Mouse (Mus musculus) mesoderm, embryonic 11.5 days (tissue): ENCODE measurements around the gene Ptpn3.

Experiments
- DNase-seq: peaks from one replicate; pipeline ENCODE4 v3.0.0-alpha.2; 2012; ENCODE audit warnings: low read depth, low spot score

Ptpn3 gene

DNA sequence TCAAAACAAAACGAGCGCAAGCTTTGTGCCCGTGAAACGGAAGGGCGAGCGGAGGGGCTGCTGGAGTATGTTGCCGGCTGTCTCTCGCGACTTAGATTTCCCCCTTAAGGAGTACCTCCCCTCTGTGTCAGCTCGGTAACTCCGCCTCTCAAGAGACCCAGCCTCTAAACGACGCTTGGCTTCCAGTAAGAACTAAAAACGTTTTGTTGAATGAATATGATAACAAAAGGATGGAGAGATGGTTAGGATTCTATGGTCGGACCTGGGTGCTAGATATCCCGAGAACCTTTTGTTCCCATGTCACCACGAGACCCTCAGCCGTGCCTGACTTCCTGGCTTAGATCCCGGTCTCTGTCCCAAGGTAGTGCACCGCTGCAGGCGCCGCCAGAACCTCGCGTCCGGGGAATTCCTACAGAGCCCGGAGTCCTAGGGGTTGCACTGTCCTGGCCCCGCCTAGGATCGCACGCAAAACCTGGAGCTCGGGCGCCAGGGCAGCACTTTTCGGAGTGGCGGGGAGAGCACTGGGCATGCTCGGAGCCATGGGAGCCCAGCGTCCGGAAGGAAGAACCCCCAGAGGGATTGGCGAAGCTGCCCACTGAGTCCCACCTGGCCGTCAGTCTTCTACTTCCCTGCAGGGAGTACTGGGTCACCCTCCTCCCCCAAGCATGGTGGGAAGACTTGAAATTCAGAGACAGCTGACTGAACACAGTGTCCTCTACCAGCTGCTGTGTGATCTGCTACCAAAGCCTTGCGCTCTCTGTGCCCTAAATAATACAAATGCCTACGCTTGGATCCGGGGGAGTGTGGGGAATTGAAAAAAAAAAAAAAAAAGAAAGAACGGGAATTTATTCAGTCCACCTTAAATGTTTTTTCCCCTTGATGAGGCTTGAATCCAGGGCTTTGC, at the start of gene Ptpn3:
TSS of gene Ptpn3 (minus strand) at position 428 of the 904 bp plus-strand sequence.
- DNase-seq = peak; percentile 88

DNA sequence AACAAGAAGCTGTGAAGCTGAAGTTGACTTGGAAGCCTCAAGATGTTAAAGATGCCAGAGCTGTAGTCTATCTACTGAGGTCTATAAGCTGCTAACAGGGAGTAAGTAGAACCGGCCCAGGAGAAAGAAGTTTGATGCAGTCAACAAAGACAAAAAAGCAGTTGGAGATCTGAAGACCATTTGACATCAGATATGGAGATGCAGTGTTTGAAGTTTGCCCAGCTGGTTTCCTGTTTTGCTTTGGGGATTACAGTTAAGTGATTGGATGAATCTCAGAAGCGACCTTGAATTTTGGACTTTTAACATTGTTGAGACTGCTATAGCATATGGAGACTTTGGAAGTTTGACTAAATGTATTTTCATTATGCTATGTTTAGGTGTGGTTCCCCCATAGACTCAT, 48.9 kb upstream of the Ptpn3 start:
- no peak for DNase-seq

GRCm38 (mm10) chr4:57343996-57344395, 42.4 kb upstream of the Ptpn3 start:
- no peak for DNase-seq

DNA sequence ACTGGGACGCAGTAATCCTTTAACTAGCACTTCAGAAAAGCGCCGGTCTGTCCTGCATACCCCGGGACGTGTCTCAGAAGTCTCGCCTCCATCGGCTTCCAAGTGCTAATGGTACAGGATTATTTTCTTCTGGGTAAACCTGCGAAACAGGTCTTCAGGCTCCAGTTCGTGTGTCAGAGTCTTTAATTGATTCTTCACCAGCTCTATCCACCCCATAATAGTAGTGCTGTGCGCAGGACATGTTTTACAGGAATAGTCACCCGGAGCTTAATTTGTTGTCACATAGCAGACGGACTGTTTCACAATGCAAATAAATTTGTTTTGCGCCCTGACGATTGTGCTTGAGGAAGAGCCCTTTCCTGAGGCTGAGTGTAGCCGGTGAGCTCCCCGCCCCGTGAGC, 37.3 kb upstream of the Ptpn3 start:
- DNase-seq = no peak

GRCm38 (mm10) chr4:57338061-57338460, 36.4 kb upstream of the Ptpn3 start:
- DNase-seq = peak; percentile 19

DNA sequence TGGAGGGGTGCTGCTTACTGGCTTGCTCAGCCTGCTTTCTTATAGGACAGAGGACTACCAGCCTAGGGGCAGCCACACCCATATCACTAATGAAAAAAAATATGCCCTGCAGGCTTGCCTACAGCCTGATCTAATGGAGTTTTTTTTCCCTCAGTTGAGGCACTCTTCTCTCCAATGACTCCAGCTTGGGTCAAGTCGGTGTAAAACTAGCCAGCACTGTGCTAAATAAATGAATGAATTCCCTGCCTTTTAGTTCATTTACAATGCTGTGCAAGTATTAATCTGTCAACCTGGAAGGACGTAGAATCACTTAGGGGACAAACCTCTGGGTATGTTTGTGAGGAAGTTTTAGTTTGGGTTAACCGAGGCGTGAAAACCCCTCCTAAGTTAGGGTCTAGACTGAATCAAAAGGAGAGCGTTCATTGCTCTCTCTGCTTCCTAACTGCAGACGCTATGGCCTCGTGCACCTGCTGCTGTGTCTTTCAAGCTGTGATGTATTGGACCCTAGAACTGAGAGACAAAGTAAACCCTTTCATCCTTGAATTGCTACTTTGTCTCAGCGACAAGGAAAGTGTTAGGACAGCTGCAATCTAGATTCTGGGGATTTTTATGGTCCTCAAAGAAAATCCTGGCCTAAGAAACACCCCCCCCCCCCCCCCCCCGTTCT, 33.5 kb upstream of the Ptpn3 start:
- peak; percentile 23 for DNase-seq

DNA sequence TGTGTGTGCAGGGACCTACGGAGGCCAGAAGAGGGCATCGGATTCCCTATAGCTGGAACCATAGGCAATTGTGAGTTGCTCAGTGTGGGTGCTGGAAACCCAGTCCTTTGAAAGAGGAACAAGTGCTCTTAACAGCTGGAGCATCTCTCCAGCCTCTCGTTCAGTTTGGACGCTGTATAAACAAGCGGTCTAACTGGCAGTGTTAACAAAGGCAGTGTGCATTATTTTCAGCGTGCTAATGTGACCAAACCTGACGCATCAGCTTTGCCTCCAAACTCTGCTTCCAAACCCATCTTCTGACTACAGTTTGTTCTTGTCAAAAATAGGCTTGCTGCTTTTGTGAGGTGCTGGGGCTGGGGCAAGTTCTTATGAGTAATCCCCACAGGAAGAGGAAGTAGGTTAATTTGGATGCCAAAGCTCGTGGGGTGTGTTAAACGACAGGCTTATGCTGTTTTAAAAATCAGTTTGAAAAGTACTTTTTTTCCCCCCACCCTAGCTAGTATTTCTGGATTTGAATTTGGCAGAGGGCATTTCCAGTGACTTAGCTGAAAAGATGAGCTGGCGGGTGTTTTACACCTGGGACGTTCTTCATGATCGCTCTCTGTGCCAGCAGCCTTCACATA, 32.4 kb upstream of the Ptpn3 start:
- DNase-seq = no peak

- no peak for DNase-seq
These were observed 30.9 kb upstream of the Ptpn3 start for GRCm38 (mm10) chr4:57332511-57332910.

GRCm38 (mm10) chr4:57320606-57321327, 19.1 kb upstream of the Ptpn3 start:
- peak; percentile 45 for DNase-seq

DNA sequence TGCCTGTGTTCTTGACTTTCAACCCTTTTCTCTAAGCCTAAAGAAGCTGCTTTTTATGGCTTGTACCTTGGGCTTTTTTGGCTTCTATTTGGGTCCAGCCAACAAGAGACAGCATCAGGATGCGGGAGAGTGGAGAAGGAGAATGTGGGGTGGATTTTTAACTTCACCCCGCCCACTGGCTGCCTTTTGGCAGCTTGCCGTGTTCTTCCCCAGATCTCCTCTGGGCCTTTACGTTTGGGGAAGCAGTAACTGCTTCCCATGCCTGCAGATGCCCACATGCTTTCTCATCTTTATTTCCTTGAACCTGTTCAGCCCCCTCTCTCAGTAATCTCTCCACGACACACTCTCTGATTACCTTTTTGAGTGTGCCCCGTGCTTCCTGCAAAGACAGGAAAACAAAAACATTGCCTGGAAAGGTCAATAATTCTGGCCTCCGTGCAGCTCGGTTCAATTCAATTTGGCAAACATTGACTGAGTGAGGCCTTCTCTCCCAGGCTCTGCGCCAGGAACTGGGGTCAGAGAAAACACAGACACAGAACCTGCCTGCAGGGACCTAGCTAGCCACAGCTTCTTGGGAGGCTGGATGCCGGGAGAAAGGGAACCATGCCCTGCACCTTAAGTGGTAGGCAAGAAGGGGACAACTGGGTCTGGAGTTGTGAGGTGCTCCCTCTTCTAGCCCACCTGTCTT, 17.0 kb upstream of the Ptpn3 start:
- no peak for DNase-seq

DNA sequence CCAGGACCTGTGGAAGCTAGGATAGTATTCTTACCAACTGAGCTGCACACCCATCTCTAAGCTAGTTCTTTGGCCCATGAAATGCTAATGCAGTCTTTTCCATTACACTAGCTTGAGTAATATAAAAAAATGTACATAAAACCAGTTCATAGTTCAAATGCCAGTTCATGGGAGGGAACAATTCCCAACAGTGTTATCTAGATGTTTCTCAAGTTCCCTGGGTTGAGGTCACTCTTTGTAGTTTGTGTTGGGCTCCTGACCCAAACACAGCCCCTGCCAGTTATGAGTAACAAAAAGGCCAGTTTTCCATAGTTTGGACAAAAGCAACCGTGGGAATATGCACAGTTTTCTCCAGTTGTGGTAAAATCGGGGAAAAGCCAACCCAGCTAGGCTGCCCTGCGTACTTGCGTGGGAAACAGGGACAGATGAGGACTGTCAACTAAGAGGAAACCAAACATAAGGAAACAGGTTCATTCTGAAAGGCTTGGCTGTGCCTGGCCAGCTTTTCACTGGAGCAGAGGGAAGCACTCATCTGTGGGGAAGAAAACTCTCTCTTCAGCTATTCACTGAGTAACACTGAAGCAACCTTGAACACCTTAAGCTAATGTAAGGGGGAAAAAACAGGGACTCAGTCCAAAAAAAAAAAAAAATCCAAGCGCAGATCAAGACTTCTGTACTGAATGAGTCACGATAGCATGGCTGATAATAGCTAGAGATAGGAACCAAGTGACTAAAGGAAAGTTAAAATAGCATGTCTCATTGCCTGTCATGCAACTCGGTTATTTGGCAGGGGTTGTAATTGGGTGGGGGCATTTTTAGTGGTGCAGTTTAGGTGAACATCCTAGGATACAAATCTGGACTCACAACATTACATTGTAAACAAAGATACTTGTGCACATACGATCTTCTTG, 10.9 kb upstream of the Ptpn3 start:
- DNase-seq = no peak

DNA sequence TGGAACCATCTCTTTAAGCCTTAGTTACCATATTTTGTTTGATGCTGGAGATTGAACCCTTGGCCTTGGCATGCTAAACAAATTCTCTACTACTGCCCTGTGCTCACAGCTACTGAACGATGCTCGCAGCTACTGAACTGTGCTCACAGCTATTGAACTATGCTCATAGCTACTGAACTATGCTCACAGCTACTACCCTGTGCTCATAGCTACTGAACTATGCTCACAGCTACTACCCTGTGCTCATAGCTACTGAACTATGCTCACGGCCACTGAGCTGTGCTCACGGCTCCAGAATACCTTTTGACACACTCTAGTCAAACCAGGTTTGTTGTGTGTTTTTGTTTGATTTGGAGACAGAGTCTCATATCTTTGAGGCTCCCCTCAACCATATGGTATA, 10.1 kb upstream of the Ptpn3 start:
- no peak for DNase-seq

DNA sequence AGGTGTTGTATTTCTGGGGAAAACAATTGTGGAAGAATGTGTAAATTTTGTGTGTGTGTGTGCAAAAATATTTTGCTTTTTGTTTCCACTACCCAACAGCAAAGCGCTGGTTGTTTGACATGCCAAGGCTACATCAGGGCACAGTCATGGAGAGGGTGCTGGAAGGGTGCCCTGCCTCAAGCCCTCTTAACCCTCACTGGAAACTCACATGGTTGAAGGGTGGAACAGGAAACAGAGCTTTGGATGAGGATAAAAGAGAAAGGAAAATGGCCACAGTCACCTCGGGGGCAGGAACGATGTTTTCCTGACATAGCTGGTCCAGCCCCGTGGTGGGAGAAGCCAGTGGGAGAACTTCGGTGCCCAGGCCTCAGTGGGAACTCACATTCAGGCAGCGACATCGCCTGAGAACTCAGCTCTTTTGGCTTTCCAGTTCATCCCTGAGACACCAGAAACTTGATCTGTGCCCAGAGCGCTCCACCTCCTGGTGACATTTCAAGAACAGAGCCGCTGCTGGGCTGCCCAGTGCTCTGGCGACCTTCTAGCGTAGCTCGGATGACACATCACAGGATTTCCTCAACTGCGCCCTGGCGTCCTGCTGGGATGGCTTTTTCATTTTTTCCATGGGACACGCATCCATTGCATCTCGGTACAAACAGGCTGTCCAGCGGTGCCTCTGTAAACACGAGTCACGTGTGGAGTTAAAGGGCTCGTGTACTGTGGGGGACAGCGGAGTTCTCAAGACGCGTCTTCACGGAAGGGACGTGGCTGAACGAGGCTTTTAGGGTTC, 6.8 kb upstream of the Ptpn3 start:
- peak; percentile 23 for DNase-seq

DNA sequence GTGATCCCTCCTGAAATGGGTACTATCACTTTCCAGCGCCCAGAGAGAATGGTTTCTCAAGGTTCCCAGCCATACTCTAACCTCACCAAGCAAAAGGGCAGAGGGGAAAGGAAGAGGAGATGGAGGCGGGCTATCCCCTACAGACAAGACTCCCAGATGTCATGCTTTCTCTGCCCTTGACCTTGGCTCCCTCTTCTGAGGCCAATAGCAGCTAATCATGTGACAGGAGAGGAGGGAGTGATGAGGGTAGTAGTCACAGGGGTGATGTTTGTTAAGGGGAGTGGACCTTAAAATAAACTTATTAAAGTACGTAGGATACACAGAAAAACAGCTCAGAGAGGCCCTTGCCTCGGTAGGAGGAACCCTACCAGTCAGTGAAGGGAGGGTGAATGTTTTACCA, 6.1 kb upstream of the Ptpn3 start:
- DNase-seq = no peak

GRCm38 (mm10) chr4:57306260-57306659, 4.6 kb upstream of the Ptpn3 start:
- DNase-seq = no peak

DNA sequence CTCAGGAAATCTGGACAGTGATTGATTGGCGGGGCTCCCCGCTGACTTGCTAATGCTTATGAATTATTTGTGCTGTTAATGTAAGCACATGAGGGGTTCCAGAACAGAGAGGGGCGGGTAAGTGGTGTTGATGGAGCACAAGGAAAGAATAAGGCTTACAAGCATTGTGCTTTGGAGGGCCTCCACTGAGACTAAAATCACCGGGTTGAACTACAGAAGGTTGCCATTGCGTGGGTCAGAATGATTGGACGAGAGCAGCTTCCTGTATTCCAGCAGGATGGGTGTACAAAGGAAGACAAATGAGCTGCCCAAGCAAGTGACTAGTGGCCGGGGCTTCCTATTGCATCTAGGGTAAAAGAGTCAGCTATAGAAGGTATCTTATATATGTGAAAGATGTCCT, 4.0 kb upstream of the Ptpn3 start:
- peak; percentile 18 for DNase-seq

DNA sequence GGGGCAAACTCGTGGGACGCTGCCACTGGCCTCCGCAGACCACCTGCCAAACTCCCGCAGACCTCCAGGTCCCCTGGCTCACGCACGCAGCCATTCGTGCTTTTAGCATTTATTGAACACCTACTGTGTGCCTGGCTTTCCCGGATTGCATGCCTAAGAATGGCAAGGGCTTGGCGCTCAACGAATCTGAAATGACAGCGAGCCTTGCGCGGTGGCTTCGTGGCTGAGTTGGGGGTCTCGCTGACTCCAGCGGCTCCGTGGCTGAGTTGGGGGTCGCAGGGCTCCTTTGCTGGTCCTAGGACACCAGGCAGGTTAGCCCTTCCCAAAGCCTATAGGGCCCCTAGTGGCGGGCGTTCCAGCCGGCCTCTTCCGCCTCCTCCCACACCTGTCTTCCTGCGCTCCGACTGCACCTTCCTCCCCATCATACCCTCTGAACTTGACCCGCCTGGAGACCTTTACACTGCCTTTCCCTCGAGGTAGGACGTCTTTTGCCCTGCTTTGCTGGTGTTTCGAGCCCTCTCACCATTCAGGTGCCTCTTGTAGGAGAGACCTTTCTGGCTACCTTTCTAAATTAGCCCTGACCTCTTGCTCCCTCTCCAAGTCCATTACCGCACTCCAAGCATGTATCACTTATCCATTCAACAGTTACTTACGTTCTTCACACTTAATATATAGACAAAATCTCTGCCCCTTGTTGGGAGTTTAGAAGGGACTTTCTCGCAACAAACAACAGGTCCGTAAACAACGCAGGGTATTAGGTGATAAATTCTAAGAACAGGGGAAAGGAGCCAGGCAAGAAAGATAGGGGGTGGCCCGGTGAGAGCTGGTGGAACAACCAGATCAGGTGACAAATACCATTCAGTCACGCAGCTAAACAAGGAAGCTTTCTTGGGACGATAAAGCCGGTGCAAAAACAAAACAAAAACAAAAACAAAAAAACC, 898 bp downstream of the Ptpn3 start:
- DNase-seq = no peak
